Mouse (Mus musculus) kidney, embryonic 14.5 days (tissue): Measurements from ENCODE around the gene Ap3b1. TPM values are rescaled to one million over a fixed set of nuclear protein-coding genes. Genes with fewer than 3 reads are reported as not detected.
"Not testable (repeated sequence)": the region's sequence is repeated elsewhere in the genome, so short reads cannot be mapped to it uniquely, and the experiment has no call there.

Experiments used
- ATAC-seq: fragments of 200-750 bp; cut with Nextera tagmentation; 2 replicates; pipeline ENCODE4 v1.8.0; 2017; ENCODE audit warnings: moderate number of reproducible peaks, mild to moderate bottlenecking, moderate TSS enrichment, moderate library complexity; ENCODE audit not compliant: low FRiP score, low TSS enrichment
- H3K27ac ChIP-seq: fragments of 300-500 bp; sonication (generic); 2 replicates; pipeline ENCODE4 v1.5.1; 2014; ENCODE audit warnings: low read depth, mild to moderate bottlenecking, low read length, moderate library complexity, mixed read lengths
- H3K27me3 ChIP-seq: fragments of 300-500 bp; sonication (generic); 2 replicates; pipeline ENCODE4 v1.6.1; 2014; ENCODE audit warnings: mild to moderate bottlenecking, low read length; ENCODE audit not compliant: control insufficient read depth, insufficient read depth
- H3K36me3 ChIP-seq: fragments of 300-500 bp; sonication (generic); 2 replicates; pipeline ENCODE4 v1.6.1; 2014; ENCODE audit warnings: low read length, mixed read lengths; ENCODE audit not compliant: control insufficient read depth, insufficient read depth
- H3K4me1 ChIP-seq: fragments of 300-500 bp; sonication (generic); 2 replicates; pipeline ENCODE4 v1.6.1; 2014; ENCODE audit warnings: low read length, mixed read lengths; ENCODE audit not compliant: control insufficient read depth, insufficient read depth
- H3K4me2 ChIP-seq: fragments of 300-500 bp; sonication (generic); replicated peaks from 2 replicates; pipeline ENCODE4 v1.6.1; 2014; ENCODE audit warnings: low read depth, mild to moderate bottlenecking, low read length
- H3K4me3 ChIP-seq: fragments of 300-500 bp; sonication (generic); 2 replicates; pipeline ENCODE4 v1.5.1; 2014; ENCODE audit warnings: mild to moderate bottlenecking, low read length
- H3K9ac ChIP-seq: fragments of 300-500 bp; sonication (generic); 2 replicates; pipeline ENCODE4 v1.6.1; 2014; ENCODE audit warnings: low read depth, mild to moderate bottlenecking, low read length, moderate library complexity
- H3K9me3 ChIP-seq: fragments of 300-500 bp; sonication (generic); 2 replicates; pipeline ENCODE4 v1.6.1; 2016; ENCODE audit warnings: low read length; ENCODE audit not compliant: control insufficient read depth
- WGBS: fragments of 180-500 bp; shearing (Covaris S2); extraction: QIAGEN DNeasy Blood & Tissue Kit; methylation state at CpG from one replicate; pipeline ENCODE4 v1.1.7; 2014; 5-methylcytosine and 5-hydroxymethylcytosine counted together
- polyA plus RNA-seq: library from polyadenylated mRNA; unstranded; fragments of >200 nt; fragmentation: Nextera tagmentation; extraction: Ambion mirVana; gene quantifications from 2 replicates; pipeline ENCODE4 v1.2.1, GENCODE M21; 2014

The Ap3b1 gene
- polyA plus RNA-seq = 28.6 and 51.4 TPM in 2 replicates

- H3K27ac ChIP-seq = peak within 1 kb of the TSS; percentile 93
- no peaks in the 10 kb centered on the region for H3K36me3 ChIP-seq
- peaks cover 10% of the 10 kb centered on the region; the same call in 1 of the 2 replicates for H3K4me1 ChIP-seq
- peak within 1 kb of the TSS; percentile 92 for H3K4me3 ChIP-seq
- no peaks in the 10 kb centered on the region for H3K27me3 ChIP-seq
- peak; percentile 96 for ATAC-seq
- peaks cover 2% of the 10 kb centered on the region for H3K9me3 ChIP-seq
- peak within 1 kb of the TSS; percentile 86 for H3K4me2 ChIP-seq
- WGBS = under 1% methylated on average over 76 of the region's 79 CpGs
- peak within 1 kb of the TSS; percentile 95 for H3K9ac ChIP-seq
These were observed at the start of gene Ap3b1 for GRCm38 (mm10) chr13:94358401-94359265. Gene Ap3b1 (plus strand): TSS chr13:94358960.

DNA sequence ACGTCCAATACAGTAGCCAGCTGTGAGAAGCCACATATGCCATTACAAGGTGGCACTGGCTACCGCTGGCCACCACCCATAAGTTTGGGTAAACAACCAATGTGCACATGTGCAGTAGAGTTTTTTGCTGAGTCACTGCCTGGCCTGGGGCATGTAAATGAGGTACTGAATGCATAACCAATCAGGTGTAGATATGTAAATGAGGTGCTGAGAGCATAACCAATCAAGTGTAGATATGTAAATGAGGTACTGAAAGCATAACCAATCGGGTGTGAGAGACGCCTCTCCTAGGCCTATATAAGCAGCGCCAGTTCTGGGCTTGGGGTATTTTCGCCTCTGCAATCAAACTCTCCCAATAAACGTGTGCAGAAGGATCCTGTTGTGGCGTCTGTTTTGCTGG is 45.9 kb upstream of the Ap3b1 start:
- 92% methylated on average over 8 of the region's 8 CpGs for WGBS
- not testable (repeated sequence) for ATAC-seq

DNA sequence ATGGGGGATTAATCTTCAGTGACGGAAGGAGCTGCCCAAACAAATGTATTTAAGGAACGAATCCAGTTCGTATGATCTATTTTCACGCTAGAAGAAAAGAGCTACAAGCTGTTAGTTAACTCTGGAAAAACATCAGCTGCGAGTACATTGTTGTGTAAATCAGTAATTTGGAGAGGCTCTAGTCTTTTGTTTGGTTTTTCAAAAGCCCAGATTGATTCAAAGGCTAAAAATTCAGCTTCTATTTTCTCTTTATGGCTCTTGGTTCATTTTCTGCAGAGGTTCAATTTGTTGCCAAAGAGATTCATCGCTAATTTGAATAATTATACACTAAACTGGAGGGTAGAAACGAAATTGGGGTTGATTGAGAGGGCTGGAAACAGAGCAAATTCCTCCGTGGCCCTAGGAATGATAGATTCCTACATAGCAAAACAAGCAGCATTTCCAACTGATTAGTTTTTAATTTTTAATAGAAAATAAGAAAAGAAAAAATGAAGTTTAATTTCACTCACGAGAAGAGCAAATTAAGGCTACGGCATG is 41.7 kb upstream of the Ap3b1 start:
- no peaks in the 10 kb centered on the region for H3K27me3 ChIP-seq
- WGBS = 87% methylated on average over 10 of the region's 10 CpGs
- ATAC-seq = no peak
- H3K9me3 ChIP-seq = no peaks in the 10 kb centered on the region
- no peaks in the 10 kb centered on the region for H3K36me3 ChIP-seq
- H3K9ac ChIP-seq = no peak overlapping the region
- H3K4me3 ChIP-seq = no peak overlapping the region
- no peak overlapping the region for H3K27ac ChIP-seq
- no peaks in the 10 kb centered on the region for H3K4me1 ChIP-seq
- H3K4me2 ChIP-seq = no peak overlapping the region

More for the DNA sequence above, 45.9 kb upstream of the Ap3b1 start:
- H3K27me3 ChIP-seq, H3K4me2 ChIP-seq, H3K9ac ChIP-seq, H3K4me3 ChIP-seq, H3K9me3 ChIP-seq, H3K4me1 ChIP-seq, H3K27ac ChIP-seq, H3K36me3 ChIP-seq: not testable (repeated sequence)

- no peak for ATAC-seq
- 81% methylated on average over 1 of the region's 1 CpGs for WGBS
- no peak overlapping the region for H3K27ac ChIP-seq
These were observed 37.5 kb upstream of the Ap3b1 start for GRCm38 (mm10) chr13:94321094-94321792.

GRCm38 (mm10) chr13:94322475-94322874 is 36.3 kb upstream of the Ap3b1 start:
- no peak for ATAC-seq
- Histone ChIP-seq H3K27ac (no peak overlapping the region), H3K4me1 (no peaks in the 10 kb centered on the region), H3K9ac (no peak overlapping the region), H3K9me3 (peaks cover 7% of the 10 kb centered on the region; the same call in 1 of the 2 replicates), H3K4me3 (no peak overlapping the region), H3K4me2 (no peak overlapping the region), H3K27me3 (no peaks in the 10 kb centered on the region), H3K36me3 (no peaks in the 10 kb centered on the region)
- 94% methylated on average over 4 of the region's 4 CpGs for WGBS

More at GRCm38 (mm10) chr13:94321094-94321792, 37.5 kb upstream of the Ap3b1 start:
- H3K4me3 ChIP-seq = no peak overlapping the region
- H3K36me3 ChIP-seq = no peaks in the 10 kb centered on the region
- no peaks in the 10 kb centered on the region for H3K4me1 ChIP-seq
- H3K9ac ChIP-seq = no peak overlapping the region
- peaks cover 7% of the 10 kb centered on the region; the same call in 1 of the 2 replicates for H3K9me3 ChIP-seq
- no peak overlapping the region for H3K4me2 ChIP-seq
- no peaks in the 10 kb centered on the region for H3K27me3 ChIP-seq

- Histone ChIP-seq H3K27me3 (no peaks in the 10 kb centered on the region), H3K27ac (peak overlapping the region; percentile 49; the same call in 1 of the 2 replicates), H3K4me2 (no peak overlapping the region), H3K9ac (no peak overlapping the region), H3K4me1 (no peaks in the 10 kb centered on the region), H3K4me3 (no peak overlapping the region), H3K9me3 (peaks cover 7% of the 10 kb centered on the region; the same call in 1 of the 2 replicates), H3K36me3 (no peaks in the 10 kb centered on the region)
- 54% methylated on average over 3 of the region's 3 CpGs for WGBS
- peak; percentile 24; the same call in 1 of the 2 replicates for ATAC-seq
These were observed 30.7 kb upstream of the Ap3b1 start for GRCm38 (mm10) chr13:94328063-94328462.

GRCm38 (mm10) chr13:94329005-94329404 is 29.8 kb upstream of the Ap3b1 start:
- not testable (repeated sequence) for H3K27ac ChIP-seq, H3K4me1 ChIP-seq, H3K9ac ChIP-seq, ATAC-seq, H3K4me2 ChIP-seq, H3K4me3 ChIP-seq, H3K9me3 ChIP-seq, H3K27me3 ChIP-seq, H3K36me3 ChIP-seq
- WGBS = 94% methylated on average over 6 of the region's 6 CpGs

- 66% methylated on average over 3 of the region's 3 CpGs for WGBS
- no peaks in the 10 kb centered on the region for H3K9me3 ChIP-seq
- H3K27ac ChIP-seq = no peak overlapping the region
- H3K4me3 ChIP-seq = no peak overlapping the region
- H3K4me2 ChIP-seq = no peak overlapping the region
- no peaks in the 10 kb centered on the region for H3K27me3 ChIP-seq
- no peak overlapping the region for H3K9ac ChIP-seq
- H3K4me1 ChIP-seq = no peaks in the 10 kb centered on the region
- ATAC-seq = no peak
- no peaks in the 10 kb centered on the region for H3K36me3 ChIP-seq
These were observed 28.3 kb upstream of the Ap3b1 start for GRCm38 (mm10) chr13:94330392-94330979.
